Mouse (Mus musculus): Measurements from ENCODE around the gene Mgll.

GRCm38 (mm10) chr6:88690211-88690610 lies 34.0 kb upstream of the Mgll start:
- TF ChIP-seq GATA1 (IDR thresholded peaks at IDR 0.05; ENCODE audit: low read length) (no peak), TAL1 (IDR thresholded peaks at IDR 0.05; ENCODE audit: low read length) (no peak)

All from erythroblast, embryonic 14.5 days (primary cell).